Mouse (Mus musculus) midbrain, embryonic 14.5 days (tissue): ENCODE data around the gene Slc39a11. TPM values are rescaled to one million over a fixed set of nuclear protein-coding genes. Genes with fewer than 3 reads are reported as not detected.
A peak's percentile ranks its signal among the peaks of the same experiment; 100 is the strongest.

Experiments used
- ATAC-seq: fragments of 200-750 bp; cut with Nextera tagmentation; 2 replicates; pipeline ENCODE4 v1.8.0; 2017; ENCODE audit warnings: moderate number of reproducible peaks, moderate library complexity; ENCODE audit not compliant: low FRiP score, low TSS enrichment
- DNase-seq: peaks from one replicate; pipeline ENCODE4 v3.0.0-alpha.2; 2015
- H3K27ac ChIP-seq: fragments of 300-500 bp; sonication (generic); replicated peaks from 2 replicates; pipeline ENCODE4 v1.5.1; 2014; ENCODE audit warnings: mild to moderate bottlenecking, low read depth, low read length, moderate library complexity
- H3K27me3 ChIP-seq: fragments of 300-500 bp; sonication (generic); 2 replicates; pipeline ENCODE4 v1.6.1; 2014; ENCODE audit warnings: low read length, control low read depth, mixed read lengths; ENCODE audit not compliant: control insufficient read depth, insufficient read depth
- H3K36me3 ChIP-seq: fragments of 300-500 bp; sonication (generic); 2 replicates; pipeline ENCODE4 v1.6.1; 2014; ENCODE audit warnings: low read length, control low read depth; ENCODE audit not compliant: control insufficient read depth, insufficient read depth
- H3K4me1 ChIP-seq: fragments of 300-500 bp; sonication (generic); 2 replicates; pipeline ENCODE4 v1.6.1; 2014; ENCODE audit warnings: mild to moderate bottlenecking, antibody characterized with exemption, low read length, control low read depth; ENCODE audit not compliant: control insufficient read depth, insufficient read depth
- H3K4me2 ChIP-seq: fragments of 300-500 bp; sonication (generic); 2 replicates; pipeline ENCODE4 v1.6.1; 2014; ENCODE audit warnings: mild to moderate bottlenecking, low read length, moderate library complexity
- H3K4me3 ChIP-seq: fragments of 300-500 bp; sonication (generic); replicated peaks from 2 replicates; pipeline ENCODE4 v1.5.1; 2014; ENCODE audit warnings: low read depth, low read length
- H3K9ac ChIP-seq: fragments of 300-500 bp; sonication (generic); replicated peaks from 2 replicates; pipeline ENCODE4 v1.6.1; 2014; ENCODE audit warnings: mild to moderate bottlenecking, low read length, moderate library complexity
- H3K9me3 ChIP-seq: fragments of 300-500 bp; sonication (generic); 2 replicates; pipeline ENCODE4 v1.6.1; 2016; ENCODE audit warnings: low read length, control low read depth, mixed read lengths; ENCODE audit not compliant: control insufficient read depth
- WGBS: fragments of 180-500 bp; shearing (Covaris S2); extraction: QIAGEN DNeasy Blood & Tissue Kit; methylation state at CpG from one replicate; pipeline ENCODE4 v1.1.7; 2014; 5-methylcytosine and 5-hydroxymethylcytosine counted together
- polyA plus RNA-seq: library from polyadenylated mRNA; unstranded; fragments of >200 nt; fragmentation: Nextera tagmentation; extraction: Ambion mirVana; gene quantifications from 2 replicates; pipeline ENCODE4 v1.2.1, GENCODE M21; 2014

Gene Slc39a11
- polyA plus RNA-seq, 1 experiment from 2014 or later = 31.1 TPM

DNA sequence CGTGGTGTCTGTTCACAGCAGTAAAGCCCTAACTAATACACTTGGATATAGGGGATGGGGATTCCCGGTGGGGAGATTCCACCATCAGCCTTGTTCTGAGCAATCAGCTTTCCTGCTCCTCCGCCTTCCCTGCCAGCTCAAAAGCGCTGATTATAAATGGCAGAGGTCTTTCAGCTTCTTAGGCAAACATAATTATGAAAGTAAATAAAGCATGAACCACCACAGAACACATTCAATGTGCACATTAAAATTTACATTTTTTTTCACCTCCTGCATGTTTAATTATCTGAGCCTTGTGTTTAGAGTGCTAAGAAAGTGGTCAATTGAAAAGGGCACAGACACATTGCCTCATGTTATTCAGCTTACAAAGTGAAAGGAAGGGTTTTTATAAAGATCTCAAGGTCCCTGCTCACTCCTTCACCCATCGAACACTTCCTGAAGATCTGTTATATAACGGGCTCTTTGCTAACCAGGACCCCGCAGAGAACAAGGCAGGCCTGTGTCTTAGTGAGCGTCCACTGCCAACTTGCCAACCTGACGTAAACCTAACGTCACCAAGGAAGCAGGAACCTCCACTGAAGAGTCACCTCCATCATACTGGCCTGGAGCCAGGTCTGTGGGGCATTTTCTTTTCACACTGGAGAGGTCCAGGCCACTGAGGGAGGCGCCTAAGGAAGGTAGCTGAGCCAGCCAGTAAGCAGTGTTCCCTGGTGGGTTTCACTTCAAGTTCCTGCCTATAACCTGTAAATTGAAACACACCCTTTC lies 142.0 kb downstream of the Slc39a11 start:
- 73% methylated on average over 11 of the region's 11 CpGs for WGBS

DNA sequence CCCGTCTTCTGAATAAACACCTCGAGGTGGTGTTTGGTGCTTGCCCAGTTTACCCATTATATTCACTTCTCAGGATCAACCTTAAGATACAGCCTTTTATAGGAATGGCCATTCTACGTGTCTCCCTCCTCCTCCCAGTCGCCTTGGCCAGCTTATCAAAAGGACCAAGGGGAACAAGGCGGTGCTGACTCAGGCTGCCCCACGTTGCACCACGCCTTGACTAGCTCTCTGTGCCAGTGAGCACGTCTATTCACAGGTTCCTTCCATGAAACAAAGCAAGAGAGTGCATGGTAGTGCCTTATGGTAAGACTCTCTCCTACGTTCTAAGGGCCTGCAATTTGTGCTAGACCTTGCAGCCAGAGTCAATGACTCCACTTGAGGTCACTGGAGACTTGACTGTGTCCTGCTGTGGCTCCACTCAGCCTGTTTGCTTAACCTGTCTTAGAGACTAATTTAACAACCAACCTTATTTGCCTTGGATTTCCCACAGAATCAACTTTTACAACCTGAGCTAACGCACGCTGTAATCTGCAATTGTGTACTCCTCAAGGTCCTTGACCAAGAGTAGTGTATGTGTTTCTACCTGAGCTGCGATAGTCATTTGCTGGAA lies 144.2 kb downstream of the Slc39a11 start:
- Histone ChIP-seq H3K4me3 (no peak overlapping the region), H3K4me1 (0 out of 2 replicates have a peak, but pooled peaks cover 10% of the 10 kb centered on the region), H3K4me2 (no peak overlapping the region), H3K36me3 (no peaks in the 10 kb centered on the region), H3K27ac (no peak overlapping the region), H3K27me3 (no peaks in the 10 kb centered on the region), H3K9ac (no peak overlapping the region), H3K9me3 (no peaks in the 10 kb centered on the region)
- DNase-seq (no peak), ATAC-seq (no peak)
- WGBS = 91% methylated on average over 12 of the region's 12 CpGs

More for the DNA sequence above, 142.0 kb downstream of the Slc39a11 start:
- Histone ChIP-seq H3K4me2 (no peak overlapping the region), H3K36me3 (no peaks in the 10 kb centered on the region), H3K27ac (peak overlapping the region; percentile 13; the same call in 1 of the 2 replicates), H3K27me3 (no peaks in the 10 kb centered on the region), H3K9ac (no peak overlapping the region), H3K9me3 (no peaks in the 10 kb centered on the region), H3K4me1 (0 out of 2 replicates have a peak, but pooled peaks cover 10% of the 10 kb centered on the region), H3K4me3 (no peak overlapping the region)
- no peak for DNase-seq
- no peak for ATAC-seq

DNA sequence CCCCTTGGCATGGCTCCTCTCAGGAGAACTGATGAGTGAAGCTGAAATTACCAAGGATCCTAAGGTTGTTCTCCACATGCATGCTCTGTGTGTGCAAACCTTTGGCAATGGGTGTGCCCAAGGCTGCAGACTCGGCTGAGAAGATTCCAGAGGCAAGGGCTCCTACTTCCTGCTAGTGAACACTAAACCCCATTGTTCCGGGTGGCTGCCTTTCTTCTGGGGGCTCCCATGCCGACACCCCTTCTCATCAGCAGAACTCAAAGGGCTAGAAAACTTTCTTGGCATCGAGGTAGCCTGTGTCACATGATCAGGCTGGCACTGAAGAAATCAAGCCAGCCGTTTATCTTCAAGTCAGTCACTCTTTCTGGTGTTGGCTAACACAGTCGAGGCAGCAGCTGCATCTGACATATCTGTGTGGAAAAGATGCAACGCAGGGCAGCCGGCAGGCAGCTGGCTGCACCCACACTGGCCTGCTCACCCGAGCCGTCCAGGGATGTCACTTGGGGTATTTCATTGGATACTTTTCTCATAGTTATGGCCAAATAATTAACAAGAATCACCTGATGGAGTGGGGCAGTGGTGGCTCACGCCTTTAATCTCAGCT lies 145.3 kb downstream of the Slc39a11 start:
- no peaks in the 10 kb centered on the region for H3K9me3 ChIP-seq
- H3K4me2 ChIP-seq = no peak overlapping the region
- ATAC-seq = no peak
- no peak for DNase-seq
- no peaks in the 10 kb centered on the region for H3K36me3 ChIP-seq
- H3K27ac ChIP-seq = no peak overlapping the region
- no peak overlapping the region for H3K9ac ChIP-seq
- no peaks in the 10 kb centered on the region for H3K27me3 ChIP-seq
- peaks cover 14% of the 10 kb centered on the region; the same call in 1 of the 2 replicates for H3K4me1 ChIP-seq
- no peak overlapping the region for H3K4me3 ChIP-seq
- WGBS = 76% methylated on average over 11 of the region's 11 CpGs

DNA sequence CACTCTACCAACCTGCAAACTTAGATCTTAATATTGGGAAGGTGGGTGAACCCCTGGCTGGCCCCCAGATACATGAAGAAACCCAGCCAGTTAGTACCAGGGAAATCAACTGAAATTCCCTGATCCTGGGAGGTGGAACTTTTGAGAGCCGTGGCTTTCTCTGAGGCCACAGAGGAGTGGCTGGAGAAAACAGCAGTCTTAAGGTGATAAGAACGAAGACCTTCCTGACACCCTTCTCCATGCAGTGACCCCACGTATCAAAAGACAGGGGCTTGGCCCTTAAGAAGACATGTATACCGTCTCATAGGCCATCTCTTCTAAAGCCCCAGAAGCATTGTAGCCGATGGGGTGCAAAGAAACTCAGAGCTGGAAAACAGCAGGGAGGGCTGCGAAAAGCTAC lies 146.9 kb downstream of the Slc39a11 start:
- Histone ChIP-seq H3K9ac (no peak overlapping the region), H3K4me2 (no peak overlapping the region), H3K4me1 (peaks cover 6% of the 10 kb centered on the region; the same call in 1 of the 2 replicates), H3K36me3 (no peaks in the 10 kb centered on the region), H3K4me3 (no peak overlapping the region), H3K9me3 (no peaks in the 10 kb centered on the region), H3K27ac (no peak overlapping the region), H3K27me3 (no peaks in the 10 kb centered on the region)
- WGBS = 89% methylated on average over 6 of the region's 6 CpGs
- DNase-seq (no peak), ATAC-seq (no peak)

DNA sequence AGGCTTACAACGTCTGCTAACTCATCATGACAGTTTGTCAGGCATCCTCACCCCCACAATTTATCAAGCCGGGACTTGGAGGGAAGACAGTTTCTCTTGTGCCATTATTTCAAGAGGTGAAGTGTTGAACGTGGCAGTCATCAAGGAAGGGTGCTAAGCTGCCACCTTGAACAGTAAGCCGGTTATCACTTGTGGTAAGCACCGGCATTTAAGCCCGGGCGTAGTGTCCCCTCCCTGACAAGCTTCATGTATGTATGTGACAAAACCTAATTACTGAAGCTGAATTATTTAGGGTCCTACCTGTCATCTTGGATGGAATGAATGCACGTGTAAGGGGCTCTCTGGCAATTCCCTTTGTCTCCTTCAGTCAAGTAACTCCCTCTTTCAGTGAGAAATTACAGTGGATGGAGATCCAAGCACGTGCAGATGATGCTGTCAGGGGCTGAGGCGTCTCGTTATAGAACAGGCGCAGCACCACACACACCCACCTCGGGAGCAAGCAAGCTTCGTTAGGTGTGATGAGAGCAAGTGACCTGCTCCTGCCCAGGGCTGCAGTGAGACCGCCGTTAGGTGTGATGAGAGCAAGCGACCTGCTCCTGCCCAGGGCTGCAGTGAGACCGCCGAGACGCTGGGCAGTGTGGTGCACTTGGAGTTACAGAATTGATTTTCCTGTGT lies 149.1 kb downstream of the Slc39a11 start:
- Histone ChIP-seq H3K27ac (no peak overlapping the region), H3K9ac (no peak overlapping the region), H3K9me3 (no peaks in the 10 kb centered on the region), H3K36me3 (no peaks in the 10 kb centered on the region), H3K4me2 (no peak overlapping the region), H3K4me1 (peaks cover 5% of the 10 kb centered on the region; the same call in 1 of the 2 replicates), H3K27me3 (no peaks in the 10 kb centered on the region), H3K4me3 (no peak overlapping the region)
- 70% methylated on average over 20 of the region's 20 CpGs for WGBS
- no peak; the same call in 1 of the 2 replicates for ATAC-seq
- DNase-seq = peak; percentile 46

DNA sequence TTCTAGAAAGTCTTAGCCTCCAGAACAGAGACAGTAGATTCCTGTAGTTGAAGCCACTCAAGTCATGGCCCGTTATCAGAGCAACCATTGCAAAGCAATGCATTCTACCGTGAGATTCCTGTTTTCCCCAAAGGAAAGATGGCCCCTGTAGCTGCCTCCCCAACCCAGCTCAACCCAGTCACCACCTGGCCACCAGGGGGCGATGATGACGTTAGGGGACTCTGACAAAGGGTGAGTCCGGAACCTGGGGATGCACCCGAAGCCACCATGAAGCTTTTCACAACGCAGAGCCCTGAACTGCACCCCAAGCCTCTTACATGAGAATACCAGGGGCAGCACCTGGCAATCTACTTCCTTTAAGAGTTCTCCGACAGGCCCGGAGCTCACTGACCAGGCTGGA lies 151.0 kb downstream of the Slc39a11 start:
- H3K4me3 ChIP-seq = no peak overlapping the region
- H3K27ac ChIP-seq = no peak overlapping the region
- H3K27me3 ChIP-seq = no peaks in the 10 kb centered on the region
- ATAC-seq (no peak), DNase-seq (no peak)
- H3K36me3 ChIP-seq = no peaks in the 10 kb centered on the region
- H3K9me3 ChIP-seq = no peaks in the 10 kb centered on the region
- no peak overlapping the region for H3K9ac ChIP-seq
- no peak overlapping the region for H3K4me2 ChIP-seq
- WGBS = 63% methylated on average over 9 of the region's 9 CpGs
- H3K4me1 ChIP-seq = peaks cover 5% of the 10 kb centered on the region; the same call in 1 of the 2 replicates

DNA sequence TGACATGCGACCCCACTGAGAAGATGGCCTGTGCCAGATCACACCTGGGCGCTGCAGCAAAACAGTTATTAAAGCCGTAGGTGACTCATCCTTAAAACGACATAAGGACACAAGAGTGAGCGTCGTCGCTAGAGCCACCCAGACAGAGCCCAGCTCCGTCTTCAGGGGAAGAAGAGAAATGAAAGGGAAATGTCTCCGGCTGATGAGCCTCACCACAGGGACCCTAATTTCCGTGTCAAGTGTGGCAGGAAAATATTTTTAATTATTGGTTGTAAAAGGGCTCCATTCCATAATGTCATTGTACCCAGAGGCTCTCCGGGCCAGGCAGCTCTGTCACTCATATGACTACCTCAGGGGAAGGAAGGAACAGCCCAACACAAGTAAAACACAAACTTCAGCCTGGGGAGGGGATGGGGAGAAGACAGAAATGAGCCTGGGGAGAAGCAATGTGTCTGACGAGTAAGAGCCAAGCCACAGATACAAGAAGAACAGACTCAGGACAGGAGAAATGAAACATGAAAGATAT lies 155.8 kb downstream of the Slc39a11 start:
- no peaks in the 10 kb centered on the region for H3K27me3 ChIP-seq
- no peak overlapping the region for H3K27ac ChIP-seq
- H3K4me3 ChIP-seq = no peak overlapping the region
- DNase-seq (no peak), ATAC-seq (no peak)
- no peaks in the 10 kb centered on the region for H3K9me3 ChIP-seq
- H3K9ac ChIP-seq = no peak overlapping the region
- 74% methylated on average over 12 of the region's 12 CpGs for WGBS
- no peak overlapping the region for H3K4me2 ChIP-seq
- H3K4me1 ChIP-seq = no peaks in the 10 kb centered on the region
- H3K36me3 ChIP-seq = no peaks in the 10 kb centered on the region
